Mouse (Mus musculus) kidney, adult 8-10 months (tissue): Measurements from ENCODE around the gene Srl.
"Not testable (repeated sequence)": the region's sequence is repeated elsewhere in the genome, so short reads cannot be mapped to it uniquely, and the experiment has no call there.

Experiments used
- DNase-seq, 2 experiments: peaks; one replicate each; pipeline ENCODE4 v3.0.0; 2022

Srl gene

DNA sequence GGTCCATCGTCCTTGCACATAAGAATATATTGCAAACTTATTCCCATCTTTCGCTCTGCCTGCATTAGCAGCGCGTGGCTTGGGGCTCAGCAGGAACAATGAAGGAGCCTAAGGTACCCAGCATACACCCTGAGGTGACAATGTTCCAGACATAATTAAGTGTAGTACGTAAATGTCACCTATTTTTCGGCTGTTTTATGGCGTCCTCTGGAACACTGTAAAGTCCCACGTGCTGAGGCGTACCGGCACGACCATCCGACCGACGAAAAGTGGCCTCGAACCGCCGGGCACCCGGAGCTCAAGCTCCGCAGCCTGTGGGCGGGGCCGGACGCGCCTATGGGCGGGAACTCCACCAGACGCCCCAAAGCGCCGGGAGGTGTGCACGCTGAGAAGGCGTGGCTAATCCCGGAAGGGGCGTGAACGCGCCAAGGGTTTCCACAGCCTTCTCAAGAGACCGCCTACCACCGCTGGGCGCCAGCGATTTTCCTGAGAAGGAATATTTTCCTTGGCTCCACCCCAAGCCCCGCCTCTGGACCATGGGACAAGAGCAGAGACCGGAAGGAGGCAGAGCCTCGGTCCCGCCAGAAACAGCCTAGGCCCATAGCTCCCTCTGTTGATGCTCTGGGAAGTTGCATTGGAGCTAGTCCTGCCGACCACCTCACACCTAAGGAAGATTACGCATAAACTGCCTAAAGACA, at the start of gene Srl:
Gene Srl (minus strand): TSS at position 316 of the 698 bp plus-strand sequence.
- peak; percentile 100 for DNase-seq

DNA sequence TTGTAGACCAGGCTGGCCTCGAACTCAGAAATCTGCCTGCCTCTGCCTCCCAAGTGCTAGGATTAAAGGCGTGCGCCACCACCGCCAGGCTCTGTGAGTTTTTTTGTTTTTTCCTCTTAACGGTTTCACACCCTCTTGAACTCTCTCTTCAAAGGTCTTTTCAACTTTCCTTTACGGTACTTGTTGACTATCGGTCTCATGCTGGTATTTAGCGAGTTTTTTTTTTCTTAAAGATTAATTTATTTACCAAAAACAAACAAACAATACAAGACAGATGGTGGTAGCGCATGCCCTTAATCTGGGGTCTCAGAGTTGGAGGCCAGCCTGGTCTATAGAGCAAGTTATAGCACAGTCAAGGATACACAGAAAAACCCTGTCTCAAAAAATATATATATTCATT, 48.6 kb upstream of the Srl start:
- DNase-seq = no peak

DNA sequence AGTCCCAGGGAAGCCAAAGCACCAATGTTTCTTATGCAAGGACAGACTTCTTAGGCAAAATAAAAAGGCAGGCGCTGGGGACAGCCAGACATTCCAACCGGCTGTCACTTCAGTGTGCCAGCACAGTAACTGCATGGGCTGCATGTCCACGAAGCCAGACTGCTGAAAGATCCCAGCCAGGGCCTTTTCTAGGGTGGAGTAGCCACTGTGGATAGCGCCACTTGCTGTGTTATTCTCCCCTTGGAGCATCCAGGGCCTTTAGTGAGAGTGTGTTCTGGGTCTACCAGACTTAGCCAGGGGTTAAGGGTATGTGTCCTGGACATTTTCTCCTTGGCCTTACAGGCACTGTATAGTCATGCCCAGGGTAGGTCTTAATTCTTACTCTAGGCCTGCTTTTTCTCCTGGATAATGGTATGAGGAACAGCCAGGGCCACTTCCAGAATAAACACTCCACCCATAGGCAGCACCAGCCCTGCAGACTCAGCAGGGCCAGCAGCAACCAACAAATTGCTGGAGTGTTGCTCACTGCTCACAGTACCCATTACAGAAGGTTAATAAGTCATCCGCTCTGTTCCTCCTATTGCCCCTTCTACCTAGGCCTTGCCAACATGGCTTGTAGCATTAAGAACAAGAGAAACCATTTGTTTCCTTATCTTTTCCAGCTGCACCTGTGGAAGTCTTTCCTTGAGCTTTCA, 46.0 kb upstream of the Srl start:
- peak; percentile 74 to 83 for DNase-seq

DNA sequence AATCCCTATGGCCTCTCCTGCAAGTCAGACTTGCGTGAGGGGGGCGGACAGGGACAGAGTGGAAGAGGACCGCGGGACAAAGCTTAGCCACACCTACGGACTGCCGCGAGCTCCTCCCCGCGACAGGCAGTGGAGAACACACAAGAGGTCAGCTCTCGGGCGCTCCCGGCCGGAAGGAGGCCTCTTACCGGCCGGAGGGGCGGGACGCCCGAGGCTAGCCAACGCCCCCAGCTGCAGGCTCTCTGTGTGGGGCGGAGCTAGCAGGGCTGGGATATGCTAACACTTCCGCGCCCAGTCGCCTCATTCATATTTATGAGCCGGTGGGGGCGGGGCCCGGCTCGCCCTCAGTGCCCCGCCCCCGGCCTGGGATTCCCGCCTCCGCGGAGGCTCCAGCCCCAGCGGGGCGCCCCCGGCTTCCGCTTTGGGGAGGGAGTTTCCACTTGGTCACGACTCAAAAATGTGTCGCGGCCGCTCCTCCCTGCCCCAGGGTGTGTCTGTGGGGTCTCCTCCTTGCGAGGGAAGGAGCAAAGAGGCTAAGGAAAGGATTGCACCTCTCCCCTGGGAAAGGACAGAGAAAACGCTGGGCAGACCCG, 45.0 kb upstream of the Srl start:
- DNase-seq = peak; percentile 98 to 99

DNA sequence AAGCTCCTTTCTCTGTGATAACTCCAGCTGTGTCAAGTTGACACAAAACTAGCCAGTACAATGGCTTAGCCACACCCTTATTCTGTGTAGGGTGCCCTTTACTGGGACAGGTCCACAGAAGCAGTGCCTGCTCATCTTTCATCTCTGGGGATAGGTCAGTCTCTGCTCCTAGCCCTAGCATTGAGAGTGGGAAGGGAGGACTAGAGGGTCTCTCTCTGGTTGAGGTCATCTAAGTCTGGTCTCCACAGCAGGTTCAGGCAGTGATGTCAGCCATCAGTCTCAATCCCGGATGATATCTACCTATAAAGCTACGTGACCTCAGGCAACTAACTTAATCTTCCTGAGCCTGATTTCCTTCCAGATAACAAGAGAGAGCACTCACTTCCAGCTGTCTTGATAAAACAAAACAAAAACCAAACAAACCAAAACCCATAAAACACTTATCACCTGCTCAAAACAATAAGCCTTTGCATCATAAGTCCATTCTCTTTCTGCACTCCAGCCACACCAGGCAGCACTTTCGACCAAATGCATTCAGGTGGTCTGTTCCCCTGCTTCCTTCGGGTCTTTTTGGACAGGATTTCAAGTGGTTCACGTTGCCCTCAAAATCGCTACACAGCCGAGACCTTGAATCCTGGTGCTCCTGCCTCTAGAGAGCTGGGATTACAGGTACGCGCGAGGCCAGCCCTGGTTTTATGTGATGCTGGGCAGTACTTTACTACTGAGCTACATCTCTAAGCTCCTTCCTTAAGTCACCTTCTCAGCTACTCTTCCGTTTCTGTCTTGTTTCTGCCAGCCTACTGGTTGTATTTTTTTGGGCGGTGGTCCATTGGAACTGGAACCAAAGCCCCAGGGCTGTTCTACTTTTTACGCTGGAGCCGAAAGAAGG, 44.3 kb upstream of the Srl start:
- no peak for DNase-seq

DNA sequence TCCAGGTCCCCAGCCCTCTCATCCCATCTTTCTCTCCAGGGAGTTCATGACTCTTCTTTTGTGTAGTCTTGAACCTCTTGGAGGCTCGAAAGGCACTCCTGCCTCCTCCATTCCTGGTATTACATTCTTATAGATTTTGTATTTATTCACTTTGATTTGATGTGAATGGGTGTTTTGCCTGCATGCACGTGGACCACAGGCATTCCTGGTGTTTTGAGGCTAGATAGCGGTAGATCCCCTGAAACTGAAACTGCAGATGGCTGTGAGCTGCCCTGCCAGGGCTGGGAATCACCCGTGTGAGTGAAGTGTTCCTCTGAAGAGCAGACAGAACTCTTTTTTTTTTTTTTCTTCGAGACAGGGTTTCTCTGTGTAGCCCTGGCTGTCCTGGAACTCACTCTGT, 42.8 kb upstream of the Srl start:
- DNase-seq = no peak

DNA sequence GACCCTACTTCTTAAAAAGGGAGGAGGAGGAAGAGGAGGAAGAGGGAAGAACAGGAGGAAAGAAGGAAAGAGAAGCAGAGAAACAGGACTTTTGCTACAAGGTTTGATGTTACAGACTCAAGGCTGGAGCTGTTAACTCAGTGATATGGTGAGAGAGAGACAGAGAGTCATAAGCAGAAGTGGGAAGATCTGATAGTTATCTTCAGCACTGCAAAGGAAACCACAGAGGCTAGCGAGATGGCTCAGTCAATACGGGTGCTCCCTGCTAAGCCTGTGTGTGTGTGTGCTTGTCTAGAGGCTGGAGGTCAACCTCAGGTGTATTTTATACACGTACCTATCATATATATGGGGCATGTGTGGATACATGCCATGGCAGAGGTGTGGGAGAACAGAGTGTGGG, 42.2 kb upstream of the Srl start:
- DNase-seq = no peak

DNA sequence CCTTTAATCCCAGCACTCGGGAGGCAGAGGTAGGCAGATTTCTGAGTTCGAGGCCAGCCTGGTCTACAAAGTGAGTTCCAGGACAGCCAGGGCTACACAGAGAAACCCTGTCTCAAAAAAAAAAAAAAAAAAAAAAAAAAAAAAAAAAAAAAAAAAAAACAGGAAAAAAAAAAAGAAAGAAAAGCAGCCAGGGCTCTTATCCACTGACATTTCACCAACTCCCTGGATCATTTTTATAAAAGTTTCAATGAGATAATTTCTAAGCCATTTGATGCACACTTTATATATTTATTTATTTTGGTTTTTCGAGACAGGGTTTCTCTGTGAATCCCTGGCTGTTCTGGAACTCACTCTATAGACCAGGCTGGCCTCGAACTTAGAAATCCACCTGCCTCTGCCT, 39.6 kb upstream of the Srl start:
- DNase-seq = not testable (repeated sequence)

DNA sequence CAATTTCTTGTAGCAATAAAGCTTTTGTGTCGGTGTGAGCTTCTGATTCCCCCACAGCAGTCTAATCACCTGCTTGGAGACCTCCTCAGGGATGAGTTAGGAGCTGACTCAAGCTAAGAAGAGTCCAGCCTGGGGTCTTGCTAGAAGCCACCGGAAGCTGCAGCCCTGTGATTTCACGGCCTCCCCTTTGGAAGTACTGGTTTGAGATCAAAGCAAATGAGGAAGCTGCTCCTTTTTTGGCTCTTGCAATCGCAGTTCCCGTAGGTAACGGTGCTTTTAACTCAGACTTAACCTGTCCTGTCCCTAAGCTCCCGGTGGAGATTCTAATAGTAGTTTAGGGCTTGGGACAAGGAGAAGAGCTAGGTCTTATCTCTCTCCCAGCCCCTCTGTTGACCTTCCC, 37.0 kb upstream of the Srl start:
- no peak for DNase-seq

DNA sequence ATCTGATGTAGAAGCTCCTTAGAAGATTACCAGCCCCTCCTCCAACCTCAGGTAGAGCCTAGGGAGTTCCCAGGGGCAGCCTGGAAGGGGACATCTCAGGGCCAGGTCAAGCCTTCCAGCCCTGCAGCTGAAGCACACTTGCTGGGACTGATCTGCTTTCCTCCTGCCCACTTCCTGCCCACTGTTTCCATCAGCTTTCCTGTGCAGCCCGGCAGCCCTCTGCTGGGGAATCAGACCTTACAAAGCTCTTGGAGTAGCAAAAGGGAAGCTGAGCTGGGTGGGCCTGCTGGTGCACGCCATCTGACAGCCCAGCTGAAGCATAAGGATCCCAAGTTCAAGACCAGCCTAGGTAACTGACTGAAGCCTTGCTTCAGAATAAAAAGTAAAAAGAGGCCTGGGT, 35.3 kb upstream of the Srl start:
- DNase-seq = no peak

DNA sequence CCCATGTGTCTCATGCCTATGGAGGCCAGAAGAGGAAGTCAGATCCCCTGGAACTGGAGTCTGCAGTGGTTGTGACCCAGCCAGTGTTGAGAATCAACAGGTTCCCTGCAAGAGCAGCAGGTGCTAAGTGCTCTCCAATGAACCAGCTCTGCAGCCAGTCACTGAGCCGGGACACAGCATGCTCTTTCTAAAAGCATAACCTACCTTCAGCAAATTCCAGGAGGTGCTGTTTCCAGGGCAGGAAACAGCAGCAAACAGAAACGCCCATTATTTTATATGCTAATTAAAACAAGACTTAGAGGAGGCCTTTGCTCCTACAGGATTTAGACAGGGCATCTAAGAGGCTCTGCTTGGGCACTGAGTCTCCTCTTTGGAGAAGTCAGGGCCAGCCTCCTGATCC, 34.4 kb upstream of the Srl start:
- DNase-seq = no peak

DNA sequence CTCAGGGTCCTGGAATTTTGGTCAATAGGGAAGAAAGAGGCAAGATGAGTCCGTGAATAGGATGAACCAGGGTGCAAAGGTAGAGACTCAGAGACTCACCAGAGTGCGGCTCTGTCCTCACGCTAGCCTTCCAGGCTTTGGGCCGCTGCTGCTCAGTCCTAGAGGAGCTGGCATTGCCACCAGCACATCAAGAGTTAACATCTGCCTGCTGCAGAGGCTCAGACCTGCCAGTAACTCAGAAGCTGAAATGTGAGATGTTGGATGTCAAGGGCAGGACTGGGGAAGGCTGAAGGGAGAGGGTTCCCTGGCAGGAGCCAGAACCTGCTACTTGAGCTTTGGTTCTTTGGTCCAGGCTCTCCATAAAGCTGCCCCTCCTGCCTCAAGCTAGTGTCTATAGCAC, 29.1 kb upstream of the Srl start:
- DNase-seq = no peak

DNA sequence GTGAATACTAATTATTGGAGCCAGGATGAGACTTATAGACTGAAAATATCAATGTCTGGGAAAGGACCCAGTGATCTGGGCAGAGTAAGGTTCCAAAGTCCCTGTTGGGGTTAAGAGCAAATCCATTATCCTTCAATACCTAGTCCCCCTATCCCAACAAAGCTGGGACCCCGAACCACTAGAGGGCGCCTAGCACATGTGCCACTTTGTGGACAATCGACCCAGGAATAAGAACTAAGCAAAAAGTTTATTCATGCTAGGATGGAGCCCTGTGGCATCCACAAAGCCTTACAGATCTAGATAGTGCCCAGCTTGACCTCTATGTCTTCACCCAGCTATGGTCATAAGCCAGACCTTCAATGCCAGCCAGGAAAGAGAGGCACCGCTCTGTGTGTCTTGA, 26.3 kb upstream of the Srl start:
- DNase-seq = peak; percentile 77 to 93

DNA sequence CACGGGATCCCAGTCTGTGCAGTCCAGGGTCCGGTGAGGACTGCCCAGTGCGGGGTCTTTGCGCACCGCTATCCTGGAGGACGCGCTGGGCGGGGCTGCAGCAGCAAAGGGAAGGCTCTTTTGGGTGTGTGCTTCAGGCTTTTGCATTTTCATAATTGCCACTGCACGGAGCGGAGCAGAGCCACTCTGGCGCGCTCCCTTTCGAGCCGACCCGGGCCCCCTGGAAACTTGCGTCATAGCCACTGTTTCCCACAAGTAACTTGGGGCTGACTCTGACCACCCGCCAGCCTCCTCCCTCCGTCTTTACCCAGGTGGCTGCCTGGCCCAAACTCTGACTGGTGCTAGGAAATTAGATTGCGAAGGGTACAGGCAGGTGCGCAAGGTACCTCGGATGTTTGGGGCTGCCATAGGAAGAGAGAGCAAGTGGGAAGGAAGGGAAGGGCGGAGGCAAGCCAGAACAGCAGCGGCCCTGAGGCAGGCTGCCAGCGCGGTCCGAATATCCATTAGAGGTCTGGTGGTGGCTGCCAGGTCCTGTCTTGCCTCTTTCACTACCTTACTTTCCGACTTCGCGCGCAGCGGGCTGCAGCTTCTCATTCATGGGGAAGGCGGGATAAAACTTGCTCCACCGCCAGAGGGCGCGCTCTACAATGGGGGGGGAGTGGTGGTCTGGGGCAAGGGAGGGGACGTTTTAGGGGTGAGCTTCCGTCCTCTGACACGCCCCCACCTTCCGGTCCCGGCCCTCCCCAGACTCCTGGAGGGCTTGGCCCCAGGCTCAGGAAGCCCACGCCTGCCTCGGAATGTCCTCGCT, 18.7 kb upstream of the Srl start:
- DNase-seq = peak; percentile 73 to 85

DNA sequence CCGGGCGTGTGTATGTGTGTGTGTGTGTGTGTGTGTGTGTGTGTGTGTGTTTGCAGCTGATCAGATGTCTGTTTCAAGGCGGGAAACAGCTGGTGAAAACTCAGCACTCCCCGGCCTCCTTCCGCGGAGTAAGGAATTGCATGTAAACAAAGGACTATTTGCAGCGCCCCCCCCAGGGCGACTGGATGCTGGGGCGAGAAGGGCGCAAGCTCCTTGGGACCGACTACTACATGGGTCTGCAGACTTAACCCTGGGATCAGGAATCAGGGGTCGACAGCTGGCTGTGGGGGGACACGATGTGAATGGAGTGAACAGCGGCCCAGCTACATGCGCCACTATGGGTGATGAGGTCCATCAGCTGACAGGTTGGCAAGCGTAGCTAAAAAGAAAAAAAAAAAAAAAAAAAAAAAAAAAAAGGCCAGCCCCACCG, 18.1 kb upstream of the Srl start, which contains the start of gene Tfap4:
Gene Tfap4 (minus strand): TSS at position 140 of the 430 bp plus-strand sequence.
- peak; percentile 89 to 92 for DNase-seq

DNA sequence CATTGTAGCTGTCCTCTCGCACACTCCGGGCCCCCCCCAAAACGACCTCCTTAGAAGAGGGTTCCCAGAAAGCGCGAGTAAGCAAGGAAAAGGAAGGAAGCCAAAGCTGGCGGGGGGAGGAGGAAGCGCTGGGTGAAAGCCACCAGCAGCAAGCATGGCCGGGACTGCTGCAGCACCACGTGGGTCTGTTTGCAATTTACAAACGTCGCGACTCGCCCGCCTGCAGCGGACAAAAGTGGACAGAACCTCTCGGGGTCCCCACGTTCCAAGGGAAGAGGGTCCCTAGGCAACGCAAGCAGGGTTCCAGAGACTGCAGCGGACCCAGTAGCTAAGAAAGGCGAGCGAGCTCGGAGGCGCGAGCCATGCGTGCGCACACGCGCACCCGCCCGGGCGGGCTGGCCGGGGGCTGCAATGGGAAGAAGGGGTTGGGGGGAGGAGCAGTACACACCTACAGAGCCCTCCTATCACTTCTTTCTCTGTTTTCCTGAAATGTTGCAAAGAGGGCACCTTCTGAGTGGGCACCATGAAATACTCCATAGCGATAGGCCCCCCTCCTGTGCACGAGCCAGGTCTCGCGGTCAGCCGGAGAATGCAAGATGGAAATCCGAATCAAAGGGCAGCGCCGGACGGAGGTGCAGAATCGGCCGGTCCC, 17.5 kb upstream of the Srl start:
- peak; percentile 63 to 81 for DNase-seq

DNA sequence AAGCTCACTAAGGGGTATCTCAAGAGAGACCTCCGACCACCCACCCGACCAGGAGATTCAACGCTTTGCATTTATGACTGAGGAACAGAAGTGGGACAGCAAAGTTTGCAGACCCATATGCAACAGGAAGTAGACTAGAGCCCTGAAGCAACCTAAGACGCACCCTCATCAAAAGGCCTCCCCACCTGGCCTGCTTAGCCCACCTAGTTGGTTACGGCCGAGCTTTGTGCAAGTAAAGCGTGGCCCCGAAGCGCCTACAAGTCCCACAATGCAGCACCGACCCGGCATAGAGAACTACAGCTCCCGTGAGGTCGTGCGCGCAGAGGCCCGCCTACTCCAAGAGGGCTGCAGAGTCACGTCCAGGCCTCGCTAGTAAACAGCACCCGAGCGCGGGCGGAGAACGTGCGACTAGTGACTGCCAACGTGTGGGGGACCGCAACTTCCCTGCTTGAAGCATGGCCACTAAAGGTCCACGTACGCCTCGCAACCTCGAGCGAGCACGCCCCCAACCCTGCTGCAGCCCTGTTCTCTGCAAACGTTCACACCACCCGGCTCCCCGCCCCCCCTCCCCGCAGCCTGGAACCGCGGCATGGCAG, 16.9 kb upstream of the Srl start:
- DNase-seq = peak; percentile 90 to 97

DNA sequence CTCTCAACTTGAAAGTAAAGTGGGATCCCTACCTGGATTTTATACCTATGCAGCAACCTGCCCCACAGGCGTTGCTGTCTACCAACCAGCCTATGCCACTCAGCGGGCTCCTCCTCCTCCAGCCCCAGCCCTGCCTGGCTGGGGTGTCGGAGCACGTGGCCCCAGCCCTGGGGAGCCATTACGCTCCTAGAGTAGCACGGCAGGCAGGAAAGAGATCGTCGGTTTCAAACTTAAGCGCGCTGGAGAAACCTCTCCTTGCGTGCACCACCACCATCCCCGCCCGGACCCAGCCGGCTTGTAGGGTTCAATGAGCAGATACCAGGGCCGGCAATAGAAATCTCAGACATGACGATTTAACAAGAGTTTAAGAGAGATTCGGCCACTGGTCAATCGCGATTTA, 16.3 kb upstream of the Srl start:
- DNase-seq = peak; percentile 85 to 88

DNA sequence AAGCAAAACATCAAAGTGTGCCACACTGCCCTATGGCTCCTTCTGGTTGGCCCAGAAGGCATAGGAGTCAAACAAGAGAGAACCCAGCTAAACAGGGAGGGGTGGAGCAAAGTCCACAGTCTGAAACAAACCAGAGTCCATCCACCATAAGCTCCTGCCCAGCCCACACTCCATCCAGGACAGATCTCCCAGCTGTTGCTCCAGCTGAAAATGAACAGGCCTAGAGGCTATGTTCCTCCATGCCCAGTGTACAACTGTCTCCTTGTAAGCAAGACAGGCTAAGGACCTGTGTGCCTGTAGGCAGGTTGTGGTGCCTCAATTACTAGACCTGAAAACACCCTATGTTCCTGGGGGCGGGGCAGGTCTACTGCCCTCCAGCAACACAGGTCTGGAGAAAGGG, 15.5 kb upstream of the Srl start:
- peak; percentile 78 to 82 for DNase-seq

DNA sequence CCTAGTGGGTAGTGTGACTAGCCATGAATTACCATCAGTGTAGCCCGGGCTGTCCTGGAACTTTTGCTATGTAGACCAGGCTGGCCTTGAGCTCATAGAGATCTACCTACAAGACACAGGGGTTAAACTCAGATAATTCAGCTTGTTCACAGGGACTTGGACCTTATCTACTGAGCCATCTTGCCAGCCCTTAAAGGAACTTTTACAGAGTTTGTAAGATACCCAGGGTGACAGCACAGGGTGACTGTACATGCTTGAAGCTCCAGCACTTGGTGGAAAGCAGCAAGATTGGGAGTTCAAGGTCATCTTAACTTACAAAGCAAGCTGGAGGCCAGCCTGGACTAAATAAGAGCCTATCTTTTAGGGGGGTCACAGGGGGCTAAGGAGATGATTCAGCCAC, 13.9 kb upstream of the Srl start:
- DNase-seq = no peak

DNA sequence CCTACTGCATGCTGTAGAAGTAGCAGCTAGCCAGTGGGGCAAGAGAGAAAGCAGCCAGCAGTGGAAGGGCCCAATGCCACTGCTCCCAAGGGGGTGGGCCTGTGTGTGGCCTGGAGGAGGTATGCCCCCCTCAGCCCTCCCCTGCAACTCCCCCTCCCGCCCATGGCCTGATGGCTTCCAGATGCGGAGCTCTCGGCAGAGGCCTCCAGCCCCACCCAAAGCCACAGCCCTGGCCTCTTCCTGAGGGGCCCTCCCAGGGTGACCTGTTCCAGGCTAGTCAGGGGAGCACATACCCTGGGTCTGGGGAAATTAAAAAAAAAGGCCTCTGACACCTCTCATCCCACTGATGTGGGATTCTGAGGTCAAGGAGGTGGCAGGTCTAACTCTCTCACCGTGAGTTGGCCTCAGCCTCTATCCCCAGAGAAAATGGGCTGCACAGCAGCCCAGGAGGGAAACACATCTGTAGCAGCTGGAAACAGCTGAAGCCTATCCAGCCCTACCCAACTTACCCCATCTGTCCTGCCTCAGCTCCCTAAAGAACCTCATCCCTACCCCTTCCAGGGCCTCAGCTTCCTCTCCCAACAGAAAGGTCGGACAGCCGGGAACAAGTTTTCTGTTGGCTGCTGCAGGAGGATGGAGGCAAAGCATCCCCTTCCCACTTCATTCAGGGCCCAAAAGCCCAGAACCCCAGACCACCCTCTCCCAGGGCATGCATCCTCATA, 11.4 kb upstream of the Srl start:
- DNase-seq = no peak
